Mouse (Mus musculus) hindlimb bud, embryonic 11.5 days (tissue): Measurements from ENCODE around the gene Erp29.
A peak's percentile ranks its signal among the peaks of the same experiment; 100 is the strongest.

Experiments used
- DNase-seq: peaks from one replicate; pipeline ENCODE4 v3.0.0-alpha.2; 2012; ENCODE audit warnings: low read depth, low spot score; ENCODE audit errors: extremely low spot score

Erp29 gene

GRCm38 (mm10) chr5:121450476-121450875 lies 1.8 kb downstream of the Erp29 start:
- DNase-seq, result no peak

GRCm38 (mm10) chr5:121449976-121450375 lies 2.3 kb downstream of the Erp29 start:
- no peak for DNase-seq

GRCm38 (mm10) chr5:121448450-121448849 lies 3.9 kb downstream of the Erp29 start:
- DNase-seq, result no peak

- DNase-seq, result no peak
Measured at GRCm38 (mm10) chr5:121444870-121445269, 7.4 kb downstream of the Erp29 start.

GRCm38 (mm10) chr5:121443548-121443947 lies 8.8 kb downstream of the Erp29 start:
- no peak for DNase-seq

GRCm38 (mm10) chr5:121438756-121439155 lies 13.6 kb downstream of the Erp29 start:
- no peak for DNase-seq

DNA sequence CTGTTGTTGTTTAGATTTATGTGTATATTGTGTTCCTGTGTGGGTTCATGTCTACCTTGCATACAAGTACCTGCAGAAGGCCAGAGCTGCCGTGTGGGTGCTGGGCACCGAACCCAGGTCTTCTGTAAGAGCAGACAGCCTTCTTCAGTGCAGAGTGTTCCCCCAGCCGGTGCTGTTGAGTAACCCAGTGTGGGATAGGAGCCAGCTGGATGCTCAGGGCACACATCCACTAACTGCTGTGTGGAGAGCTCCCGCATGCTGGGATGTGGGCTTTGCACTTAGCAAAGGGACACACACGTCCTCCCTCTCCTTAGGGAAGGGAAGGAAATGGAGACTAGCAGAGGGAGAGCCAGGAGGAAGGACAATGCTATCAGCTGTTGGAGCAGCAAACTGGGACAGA lies 14.2 kb downstream of the Erp29 start:
- DNase-seq, result no peak

DNA sequence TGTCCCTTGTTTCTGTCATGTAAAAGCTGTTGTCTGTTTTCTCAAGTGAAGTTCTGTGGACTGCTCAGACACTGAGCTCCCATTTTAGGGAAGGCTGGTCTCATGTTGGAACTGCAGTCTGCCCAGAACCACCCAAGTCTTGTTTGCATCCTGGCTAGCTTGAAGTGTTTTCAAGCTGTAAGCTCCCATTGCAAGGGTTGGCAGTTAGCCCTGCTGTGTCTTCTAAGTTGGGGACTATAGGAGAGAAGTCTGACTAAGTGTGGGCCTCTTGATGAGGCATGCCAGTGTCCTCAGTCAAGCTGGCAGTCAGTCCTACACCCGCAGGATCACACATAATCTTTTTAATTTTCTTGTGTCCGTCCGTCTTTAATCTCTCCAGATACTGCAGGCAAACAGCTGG lies 23.4 kb downstream of the Erp29 start:
- no peak for DNase-seq

GRCm38 (mm10) chr5:121423297-121423696 lies 29.0 kb downstream of the Erp29 start:
- no peak for DNase-seq

DNA sequence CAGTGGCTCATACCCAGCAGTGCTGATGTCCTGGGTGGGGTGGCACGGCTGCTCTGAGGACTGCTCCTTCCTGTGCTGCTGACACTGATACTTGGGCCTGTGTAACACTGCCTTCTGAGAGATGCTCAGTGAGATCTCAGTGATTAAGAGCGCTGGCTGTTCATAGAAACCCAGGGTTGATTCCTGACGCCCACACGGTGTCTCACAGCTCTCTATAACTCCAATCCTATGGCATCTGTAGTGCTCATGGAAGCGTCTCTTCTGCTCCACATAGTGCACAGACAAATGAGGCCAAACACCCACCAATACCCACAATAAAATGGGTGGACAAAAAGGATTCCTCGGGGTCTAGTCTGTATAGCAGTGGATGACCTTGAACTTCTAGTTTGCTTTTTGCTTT lies 29.5 kb downstream of the Erp29 start:
- DNase-seq, result no peak

GRCm38 (mm10) chr5:121420721-121421120 lies 31.6 kb downstream of the Erp29 start:
- no peak for DNase-seq

GRCm38 (mm10) chr5:121410975-121411374 lies 41.3 kb downstream of the Erp29 start:
- DNase-seq, result no peak

DNA sequence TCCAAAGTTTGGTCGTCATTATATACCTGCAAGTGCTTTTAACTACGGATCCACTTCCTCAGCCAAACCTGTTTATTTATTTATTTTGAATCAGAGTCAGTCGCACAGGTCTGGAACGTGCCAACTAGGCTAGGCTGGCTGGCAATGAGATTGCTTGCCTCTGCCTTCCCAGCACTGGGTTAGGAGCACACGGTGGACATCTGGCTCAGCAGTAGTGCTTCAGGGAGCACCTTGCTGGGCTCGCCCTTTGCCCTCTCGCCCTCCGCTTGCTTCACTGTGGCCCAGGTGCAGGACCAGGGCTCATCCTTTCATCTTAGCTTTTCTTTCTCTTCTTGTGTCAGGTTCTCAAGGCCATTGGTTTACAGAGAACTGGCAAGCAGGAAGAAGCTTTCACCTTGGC lies 44.5 kb downstream of the Erp29 start:
- no peak for DNase-seq

- no peak for DNase-seq
Measured at GRCm38 (mm10) chr5:121400849-121401248, 51.5 kb downstream of the Erp29 start.

- DNase-seq, result no peak
Measured at GRCm38 (mm10) chr5:121400064-121400463, 52.2 kb downstream of the Erp29 start.

DNA sequence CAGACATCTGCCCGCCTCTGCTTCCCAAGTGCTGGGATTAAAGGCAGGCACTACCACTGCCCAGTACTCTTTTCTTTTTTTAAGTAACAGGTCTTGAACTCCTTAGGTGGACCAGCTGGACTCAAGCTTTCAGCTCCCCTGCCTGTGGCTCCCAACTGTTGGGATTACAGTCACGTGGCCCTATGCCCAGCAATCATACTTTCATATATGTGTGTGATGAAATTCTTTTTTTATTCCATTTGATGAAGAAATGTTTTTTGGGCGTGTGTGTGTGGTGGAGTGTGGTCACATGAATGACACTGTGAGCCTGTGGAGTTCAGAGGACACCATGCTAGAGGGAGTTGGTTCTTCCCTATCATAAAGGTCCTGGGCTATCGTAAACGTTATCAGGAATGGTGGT lies 52.8 kb downstream of the Erp29 start:
- no peak for DNase-seq

GRCm38 (mm10) chr5:121398965-121399462 lies 53.3 kb downstream of the Erp29 start:
- DNase-seq, result no peak

DNA sequence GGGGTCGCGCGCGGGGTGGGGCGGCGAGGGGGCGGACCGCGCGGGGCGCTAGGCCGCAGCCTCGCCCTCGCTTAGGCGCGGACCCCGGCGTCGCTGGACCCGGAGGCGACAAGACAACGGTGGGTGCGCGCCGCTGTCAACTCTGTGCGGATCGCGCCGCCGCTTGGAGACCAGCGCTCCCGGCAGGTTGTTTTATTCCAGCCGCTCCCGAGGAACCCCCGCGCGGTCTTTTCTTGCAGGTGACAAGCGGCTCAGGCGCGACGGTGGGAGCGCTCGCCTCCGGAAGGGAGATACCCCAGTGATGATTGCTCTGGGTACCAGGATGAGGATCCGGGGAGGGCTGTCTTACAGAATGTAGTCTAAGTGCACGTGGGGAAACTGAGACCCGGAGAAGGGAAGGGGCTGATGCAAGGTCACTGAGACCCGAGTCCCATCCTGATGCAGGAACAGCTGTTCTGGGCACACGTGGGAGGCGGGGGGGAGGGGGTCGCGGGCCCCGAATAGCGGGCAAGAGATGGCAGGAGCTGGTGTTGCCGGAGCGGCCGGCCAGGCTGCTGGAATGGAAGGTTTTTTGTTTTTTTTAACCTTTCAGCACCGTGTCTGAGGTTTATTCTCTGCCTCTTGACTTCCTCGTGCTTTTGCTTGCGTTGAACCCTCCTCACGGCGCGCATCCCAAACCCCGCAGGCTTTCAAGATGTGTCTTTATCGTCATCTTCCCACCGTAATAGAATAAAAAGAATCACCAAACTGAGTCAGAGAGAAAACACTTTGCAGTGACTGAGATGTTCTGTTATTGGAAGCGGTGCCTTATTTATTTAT lies 54.0 kb downstream of the Erp29 start:
- DNase-seq, result no peak

GRCm38 (mm10) chr5:121397187-121398145 lies 54.8 kb downstream of the Erp29 start, which contains the start of gene Naa25:
Gene Naa25, plus strand, starts transcription at chr5:121397936.
- DNase-seq, result peak; percentile 93

GRCm38 (mm10) chr5:121395621-121396020 lies 56.7 kb downstream of the Erp29 start:
- DNase-seq, result no peak

GRCm38 (mm10) chr5:121393402-121393801 lies 58.9 kb downstream of the Erp29 start:
- DNase-seq, result no peak
